Mouse (Mus musculus) ES-E14 (cell line): ENCODE measurements around the gene Cers5. TPM values are rescaled to one million over a fixed set of nuclear protein-coding genes. Genes with fewer than 3 reads are reported as not detected.
A peak's percentile ranks its signal among the peaks of the same experiment; 100 is the strongest.

Experiments used
- DNase-seq: peaks from one replicate; pipeline ENCODE4 v3.0.0-alpha.2; 2013; ENCODE audit warnings: low read depth, low spot score
- H3K27ac ChIP-seq: 2 replicates; pipeline ENCODE4 v1.5.1; 2012; ENCODE audit warnings: low read depth, mild to moderate bottlenecking, low read length, moderate library complexity, mixed read lengths; ENCODE audit not compliant: poor library complexity, insufficient read depth, severe bottlenecking
- H3K36me3 ChIP-seq: 2 replicates; pipeline ENCODE4 v1.6.1; 2012; ENCODE audit warnings: mild to moderate bottlenecking, low read length, moderate library complexity, mixed read lengths; ENCODE audit not compliant: control insufficient read depth, poor library complexity, insufficient read depth, severe bottlenecking
- H3K4me1 ChIP-seq, 2 experiments: fragments of 150-350 bp in 1 of 2; sonication (generic) in 1 of 2; 2 replicates each; pipeline ENCODE4 v1.6.1; 2012; ENCODE audit warnings: low read length in 2 of 2, mild to moderate bottlenecking in 1 of 2, mixed read lengths in 1 of 2; ENCODE audit not compliant: control insufficient read depth in 2 of 2, insufficient read depth in 2 of 2, poor library complexity in 1 of 2
- H3K4me3 ChIP-seq, 2 experiments: fragments of 150-350 bp in 1 of 2; sonication (generic) in 1 of 2; 2 replicates each; pipeline ENCODE4 v1.5.1; 2012; ENCODE audit warnings: low read length in 2 of 2, low read depth in 1 of 2, mild to moderate bottlenecking in 1 of 2, mixed read lengths in 1 of 2; ENCODE audit not compliant: insufficient read depth in 1 of 2, poor library complexity in 1 of 2, severe bottlenecking in 1 of 2
- H3K9ac ChIP-seq: 2 replicates; pipeline ENCODE4 v1.6.1; 2012; ENCODE audit warnings: low read depth, mild to moderate bottlenecking, low read length, mixed read lengths; ENCODE audit not compliant: poor library complexity, insufficient read depth, severe bottlenecking
- H3K9me3 ChIP-seq: fragments of 150-350 bp; sonication (generic); 2 replicates; pipeline ENCODE4 v1.6.1; 2012; ENCODE audit warnings: low read depth, mild to moderate bottlenecking, low read length; ENCODE audit not compliant: control insufficient read depth, insufficient read depth
- CHD2 ChIP-seq: IDR thresholded peaks from 2 replicates; pipeline ENCODE4 v1.6.1; 2014; ENCODE audit warnings: mild to moderate bottlenecking, low read depth, low read length, inconsistent platforms
- HCFC1 ChIP-seq: IDR thresholded peaks from 2 replicates; pipeline ENCODE4 v1.6.1; 2012; ENCODE audit warnings: low read length, inconsistent platforms, borderline replicate concordance; ENCODE audit not compliant: insufficient read depth
- MAFK ChIP-seq: IDR thresholded peaks from 2 replicates; pipeline ENCODE4 v1.6.1; 2014; ENCODE audit warnings: mild to moderate bottlenecking, low read depth, low read length, inconsistent platforms; ENCODE audit not compliant: insufficient read depth
- ZC3H11A ChIP-seq: IDR thresholded peaks from 2 replicates; pipeline ENCODE4 v1.6.1; 2012; ENCODE audit warnings: low read depth, mild to moderate bottlenecking, inconsistent platforms, low read length, borderline replicate concordance
- ZNF384 ChIP-seq: IDR thresholded peaks from 2 replicates; pipeline ENCODE4 v1.6.1; 2012; ENCODE audit warnings: low read depth, low read length, inconsistent platforms
- in situ Hi-C, 2 experiments: fragments of 600-800 bp; cut with MboI; formaldehyde crosslinking; loops; one replicate each; pipeline ENCODE4 v1.15.1; 2025; ENCODE audit warnings: low sequenced_read_pairs in 2 of 2, inconsistent platforms in 1 of 2; ENCODE audit not compliant: unreplicated experiment in 2 of 2
- total RNA-seq: library from RNA; depleted of rRNA; stranded (reverse); fragments of 300-350 nt; gene quantifications from 2 replicates; pipeline ENCODE4 v1.2.3, GENCODE M21; 2012

Cers5 gene
- total RNA-seq, 1 experiment = 126 TPM

DNA sequence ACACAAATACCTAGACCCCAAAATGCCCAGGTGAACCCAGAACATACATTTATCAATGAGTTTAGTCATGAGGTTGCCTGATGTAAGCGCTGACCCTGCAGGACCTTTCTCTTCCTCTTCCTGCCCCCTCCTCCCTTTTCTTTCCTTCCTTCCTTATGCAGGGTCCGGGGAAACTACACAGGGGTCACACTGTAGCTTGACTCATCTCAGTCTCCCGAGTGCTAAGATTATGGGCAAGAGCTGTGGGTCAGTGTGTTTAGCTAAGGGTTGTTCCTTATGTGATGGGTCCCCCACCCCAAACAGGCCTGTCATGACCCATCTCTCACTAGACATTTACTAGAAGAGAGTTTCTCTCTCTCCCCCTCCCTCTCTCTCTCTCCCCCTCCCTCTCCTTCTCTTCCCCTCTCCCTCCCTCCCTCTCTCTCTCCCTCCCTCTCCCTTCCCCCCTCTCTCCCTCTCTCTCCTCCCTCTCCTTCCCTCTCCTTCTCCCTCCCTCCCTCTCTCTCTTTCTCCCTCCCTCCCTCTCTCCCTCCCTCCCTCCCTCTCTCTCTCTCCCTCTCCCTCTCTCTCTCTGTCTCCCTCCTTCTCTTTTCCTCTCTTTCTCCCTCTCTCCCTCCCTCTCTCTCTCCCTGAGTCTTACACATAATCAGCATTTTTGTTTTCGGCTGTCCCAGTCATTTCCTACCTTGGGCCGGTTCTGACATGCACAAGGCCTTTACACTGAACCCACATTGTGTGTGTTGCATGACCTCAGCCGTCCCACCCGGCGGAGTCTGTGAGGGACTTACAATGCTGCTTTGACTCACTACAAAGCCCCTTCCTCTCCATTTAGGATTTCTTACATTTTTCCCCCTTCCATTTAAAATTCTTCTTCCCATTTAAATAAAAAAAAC is 44.9 kb upstream of the Cers5 start:
- H3K4me3 ChIP-seq = no peak overlapping the region
- no peaks in the 10 kb centered on the region for H3K9me3 ChIP-seq
- no peak overlapping the region for H3K27ac ChIP-seq
- peaks cover 0 to 6% of the 10 kb centered on the region in 2 experiments; a peak in 2 of 4 replicates for H3K4me1 ChIP-seq
- no peak for DNase-seq
- TF ChIP-seq CHD2 (no peak), MAFK (no peak), HCFC1 (no peak), ZNF384 (no peak), ZC3H11A (no peak)
- H3K9ac ChIP-seq = no peak overlapping the region
- peaks cover 14% of the 10 kb centered on the region; the same call in 1 of the 2 replicates for H3K36me3 ChIP-seq
- in situ Hi-C loops = no loop called here

DNA sequence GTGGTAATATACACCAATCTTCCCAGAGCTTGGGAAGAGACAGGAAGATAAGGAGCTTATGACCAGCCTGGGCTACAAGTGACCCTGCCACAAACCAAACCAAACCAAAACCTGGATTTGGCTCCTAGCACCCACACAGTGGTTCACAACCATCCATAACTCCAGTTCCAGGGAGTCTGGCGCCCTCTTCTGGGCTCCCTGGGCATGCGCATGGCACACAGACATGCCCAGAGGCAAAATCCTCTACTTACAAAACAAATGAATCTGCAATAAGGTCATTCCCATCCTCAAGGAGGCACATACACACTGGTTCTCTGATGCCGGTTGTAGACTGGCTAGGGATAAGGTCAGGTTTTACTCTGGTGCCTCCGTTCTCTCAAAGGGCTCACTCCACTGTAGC is 43.3 kb upstream of the Cers5 start:
- Histone ChIP-seq H3K27ac (no peak overlapping the region), H3K9ac (no peak overlapping the region), H3K4me1 (peaks cover 0 to 6% of the 10 kb centered on the region in 2 experiments; a peak in 2 of 4 replicates), H3K36me3 (peaks cover 14% of the 10 kb centered on the region; the same call in 1 of the 2 replicates), H3K4me3 (no peak overlapping the region), H3K9me3 (no peaks in the 10 kb centered on the region)
- DNase-seq = no peak
- in situ Hi-C loops = no loop called here
- TF ChIP-seq ZNF384 = no peak
- TF ChIP-seq HCFC1 = no peak
- no peak for TF ChIP-seq MAFK
- TF ChIP-seq ZC3H11A = no peak
- no peak for TF ChIP-seq CHD2

DNA sequence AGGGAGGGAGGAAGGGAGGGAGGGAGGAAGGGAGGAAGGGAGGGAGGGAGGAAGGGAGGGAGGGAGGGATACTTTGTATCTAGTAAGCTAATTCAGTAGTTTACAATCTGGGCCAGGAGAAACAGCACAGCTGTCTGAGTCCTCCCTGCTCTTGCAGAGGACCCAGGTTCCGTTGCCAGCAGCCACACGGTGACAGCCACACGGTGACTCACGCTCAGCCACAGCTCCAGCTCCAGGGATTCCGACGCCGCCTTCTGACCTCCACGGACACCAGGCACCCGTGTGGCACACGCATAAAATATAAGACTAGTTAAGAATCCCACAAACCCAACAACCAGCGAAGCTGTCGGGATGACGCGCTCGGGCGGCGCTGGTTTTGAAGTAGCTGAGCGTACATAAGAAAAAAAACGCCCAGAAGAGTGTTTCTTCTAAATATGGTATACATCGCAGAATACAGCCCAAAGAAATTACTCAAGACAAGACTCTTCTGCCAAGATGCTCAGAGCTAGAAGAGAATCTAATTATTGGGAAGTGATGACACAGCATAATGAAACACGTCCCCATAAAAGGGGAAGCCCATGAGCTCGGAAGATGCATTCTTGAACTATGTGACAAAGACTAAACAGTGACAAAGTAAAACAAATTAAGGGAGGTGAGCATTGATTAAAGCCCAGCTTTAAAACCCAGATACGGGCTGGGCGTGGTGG is 42.0 kb upstream of the Cers5 start:
- DNase-seq = no peak
- H3K36me3 ChIP-seq = peaks cover 14% of the 10 kb centered on the region; the same call in 1 of the 2 replicates
- no peak for TF ChIP-seq ZC3H11A
- no peak for TF ChIP-seq CHD2
- TF ChIP-seq MAFK = peak; percentile 67; the same call in 1 of the 2 replicates

DNA sequence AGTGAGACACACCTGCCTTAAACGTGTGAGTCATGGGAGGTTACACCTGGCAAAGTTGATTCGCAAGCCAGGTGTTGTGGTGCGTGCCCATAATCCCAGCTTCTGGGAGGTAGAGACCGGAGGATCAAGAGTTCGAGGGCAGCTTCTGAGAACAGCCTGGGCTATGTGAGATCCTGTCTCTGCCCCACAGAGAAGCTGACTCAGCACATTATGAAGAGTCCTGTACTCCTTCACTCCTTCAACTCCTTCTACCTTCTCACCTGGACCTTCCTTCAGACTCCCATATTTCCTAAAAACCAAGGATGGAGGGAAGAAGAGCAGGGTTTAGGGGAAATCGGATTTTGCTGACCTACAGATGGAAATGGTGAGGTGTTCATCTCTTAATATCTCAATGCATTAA is 41.0 kb upstream of the Cers5 start:
- peaks cover 12% of the 10 kb centered on the region; the same call in 1 of the 2 replicates for H3K36me3 ChIP-seq
- no peak for DNase-seq
- H3K9me3 ChIP-seq = no peaks in the 10 kb centered on the region
- in situ Hi-C loops = no loop called here
- peaks cover 0 to 1% of the 10 kb centered on the region in 2 experiments; a peak in 1 of 4 replicates for H3K4me1 ChIP-seq
- no peak overlapping the region for H3K4me3 ChIP-seq
- TF ChIP-seq MAFK (peak; percentile 85), HCFC1 (no peak), CHD2 (no peak)
- H3K9ac ChIP-seq = no peak overlapping the region
- no peak overlapping the region for H3K27ac ChIP-seq

More for the DNA sequence above, 42.0 kb upstream of the Cers5 start:
- in situ Hi-C loops = no loop called here
- no peak overlapping the region for H3K4me3 ChIP-seq
- no peak overlapping the region for H3K9ac ChIP-seq
- H3K4me1 ChIP-seq = peaks cover 0 to 3% of the 10 kb centered on the region in 2 experiments; a peak in 1 of 4 replicates
- no peaks in the 10 kb centered on the region for H3K9me3 ChIP-seq
- 0 out of 2 replicates have a peak overlapping the region, but pooled peaks have one; percentile 49 for H3K27ac ChIP-seq
